Mouse (Mus musculus) kidney, adult 2 months (tissue): Measurements from ENCODE around the gene Lrrc36.

Experiments used
- CTCF ChIP-seq: fragments of 200-500 bp; conservative IDR thresholded peaks from 2 replicates; pipeline ENCODE4 v1.5.1; 2011; ENCODE audit warnings: low read depth, mild to moderate bottlenecking, control low read depth, low read length, moderate library complexity, mixed read lengths; ENCODE audit not compliant: insufficient read depth, insufficient read length
- POLR2A ChIP-seq: fragments of 200-500 bp; IDR thresholded peaks from one replicate; pipeline ENCODE4 v1.6.1; 2011; ENCODE audit warnings: low read depth, low read length, control low read depth

- TF ChIP-seq CTCF (no peak), POLR2A (no peak)
These were observed 62.4 kb downstream of the Lrrc36 start for GRCm38 (mm10) chr8:105475742-105476141.
